Mouse (Mus musculus) lung, adult 2 months (tissue): Measurements from ENCODE around the gene Msi1.

Source experiments
- CTCF ChIP-seq: fragments of 200-500 bp; IDR thresholded peaks from 2 replicates; pipeline ENCODE4 v1.5.1; 2011; ENCODE audit warnings: mild to moderate bottlenecking, low read length, control low read depth; ENCODE audit not compliant: insufficient read depth
- POLR2A ChIP-seq: fragments of 200-500 bp; IDR thresholded peaks from 2 replicates; pipeline ENCODE4 v1.6.1; 2011; ENCODE audit warnings: low read depth, mild to moderate bottlenecking, control low read depth, low read length, borderline replicate concordance; ENCODE audit errors: extremely low read depth

DNA sequence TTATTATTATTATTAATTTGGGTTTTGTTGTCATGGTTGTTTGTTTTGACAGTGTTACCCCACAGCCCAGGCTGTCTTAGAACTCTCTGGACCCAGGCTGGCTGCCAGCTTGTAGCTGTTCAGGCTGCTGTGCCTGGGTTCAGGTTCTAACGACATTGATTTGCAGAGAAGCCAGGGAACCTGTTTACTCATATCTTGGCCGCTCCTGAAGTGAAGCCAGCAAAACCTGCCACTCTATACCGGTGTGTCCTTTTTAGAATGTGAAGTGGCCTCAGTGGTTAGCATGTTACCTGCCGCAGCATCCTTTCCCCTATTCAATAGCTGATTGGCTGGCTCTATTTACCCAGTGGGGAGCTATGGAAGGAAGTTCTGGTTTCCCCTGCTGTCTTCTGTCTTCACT is 57.3 kb downstream of the Msi1 start:
- no peak for TF ChIP-seq CTCF
- TF ChIP-seq POLR2A = no peak
